Comparison of ENCODE assay signal across 8 mouse cellular contexts in genomic region chr5:9725601-9726268, GRCm38 (mm10). TPM values are rescaled to one million over a fixed set of nuclear protein-coding genes. Genes with fewer than 3 reads are reported as not detected.
A peak's percentile ranks its signal among the peaks of the same experiment; 100 is the strongest.
DNase-seq lines count a peak whose midpoint lies in the region; ATAC-seq and TF ChIP-seq lines count a peak whose summit lies in the region.

No protein-coding gene starts in this region.

- peaks cover 24% of the 10 kb centered on the region for H3K27me3 ChIP-seq in lung, embryonic 15.5 days
- H3K27me3 ChIP-seq in midbrain, embryonic 12.5 days, result 0 out of 2 replicates have a peak, but pooled peaks cover 9% of the 10 kb centered on the region
- no peaks in the 10 kb centered on the region; the same call in 1 of the 2 replicates for H3K27me3 ChIP-seq in thymus, adult 2 months (ENCODE audit: control insufficient read depth, insufficient read depth, low read length)

- no peaks in the 10 kb centered on the region for H3K36me3 ChIP-seq in lung, embryonic 15.5 days
- H3K36me3 ChIP-seq in midbrain, embryonic 12.5 days, result no peaks in the 10 kb centered on the region
- no peaks in the 10 kb centered on the region for H3K36me3 ChIP-seq in thymus, adult 2 months (ENCODE audit: control insufficient read depth, insufficient read depth, low read length)

- H3K9ac ChIP-seq in lung, embryonic 15.5 days, result no peak overlapping the region
- H3K9ac ChIP-seq in midbrain, embryonic 12.5 days (replicated peaks), result peak overlapping the region; percentile 72

- H3K4me1 ChIP-seq in lung, embryonic 15.5 days, result peaks cover 11% of the 10 kb centered on the region
- H3K4me1 ChIP-seq in midbrain, embryonic 12.5 days, result peaks cover 19% of the 10 kb centered on the region
- H3K4me1 ChIP-seq in thymus, adult 2 months (replicated peaks; ENCODE audit: control insufficient read depth, insufficient read depth, low read length), result no peaks in the 10 kb centered on the region

- under 1% methylated on average over 22 of the region's 22 CpGs for WGBS in lung, embryonic 15.5 days
- under 1% methylated on average over 22 of the region's 22 CpGs for WGBS in midbrain, embryonic 12.5 days
- WGBS in thymus, adult 2 months, result 4% methylated on average over 22 of the region's 22 CpGs

- peak overlapping the region; percentile 32 for H3K4me3 ChIP-seq in lung, embryonic 15.5 days
- peak overlapping the region; percentile 55 for H3K4me3 ChIP-seq in midbrain, embryonic 12.5 days
- no peak overlapping the region for H3K4me3 ChIP-seq in thymus, adult 2 months (ENCODE audit: control insufficient read depth, insufficient read depth, low read length)

- peak; percentile 89 for ATAC-seq in lung, embryonic 15.5 days (ENCODE audit: borderline replicate concordance, extremely low read depth, low FRiP score, low TSS enrichment)
- peak; percentile 17; the same call in 1 of the 2 replicates for ATAC-seq in granulocyte monocyte progenitor cell, adult 5-6 weeks (replicated peaks; ENCODE audit: poor library complexity, severe bottlenecking)
- peak; percentile 92 for ATAC-seq in midbrain, embryonic 12.5 days (ENCODE audit: low FRiP score, low read depth)

- peak overlapping the region; percentile 58 for H3K4me2 ChIP-seq in lung, embryonic 15.5 days
- H3K4me2 ChIP-seq in midbrain, embryonic 12.5 days (replicated peaks), result peak overlapping the region; percentile 94

- no peak for TF ChIP-seq CTCF in thymus, adult 2 months (IDR thresholded peaks at IDR 0.05; ENCODE audit: borderline replicate concordance, control insufficient read depth, extremely low read depth, insufficient read depth, low read length, poor library complexity)

- no peak for TF ChIP-seq POLR2A in thymus, adult 2 months (IDR thresholded peaks at IDR 0.05; ENCODE audit: control insufficient read depth, extremely low read depth, insufficient read depth, low read length, poor library complexity)

- no peak overlapping the region for H3K27ac ChIP-seq in lung, embryonic 15.5 days
- H3K27ac ChIP-seq in midbrain, embryonic 12.5 days (replicated peaks), result peak overlapping the region; percentile 67
- no peak overlapping the region for H3K27ac ChIP-seq in thymus, adult 2 months (ENCODE audit: control insufficient read depth, insufficient read depth, low read length)

- H3K9me3 ChIP-seq in lung, embryonic 15.5 days, result no peaks in the 10 kb centered on the region
- H3K9me3 ChIP-seq in midbrain, embryonic 12.5 days, result no peaks in the 10 kb centered on the region

- DNase-seq in lung, postnatal 36 days, result no peak
- DNase-seq in cerebellum, postnatal 4 days (ENCODE audit: low spot score in 2 of 2), result peak; percentile 29 to 49
- peak; percentile 85 for DNase-seq in layer of hippocampus, adult 9-11 months
- DNase-seq in testis, postnatal 14 days (ENCODE audit: low spot score), result peak; percentile 50
- DNase-seq in thymus, adult 2 months, result no peak

RNA-seq across cellular contexts. Expression of gene Grm3, which starts 0.8 kb away (rescaled TPM):
- polyA plus RNA-seq in lung, embryonic 15.5 days (2015; fragmentation: Nextera tagmentation; extraction: Ambion mirVana), result 0.12 and 0.15 TPM in 2 replicates
- total RNA-seq in granulocyte monocyte progenitor cell, adult 5-6 weeks (2014; fragmentation: Nextera tagmentation), result not detected in 2 replicates
- not detected in 2 replicates for total RNA-seq in granulocyte monocyte progenitor cell, adult 5-6 weeks (2017)
- polyA plus RNA-seq in midbrain, embryonic 12.5 days (2016; fragmentation: Nextera tagmentation; extraction: Ambion mirVana), result 11.0 and 12.6 TPM in 2 replicates
- not detected in 2 replicates for polyA plus RNA-seq in thymus, adult 2 months (2012; rRNA removed)

Comparison
In these comparisons a context has a peak if more than half of its experiments do, and no peak if none do; other contexts are left out.
1. ATAC-seq: peak in every context shown above with its lines; median percentile 92 in midbrain, embryonic 12.5 days; 89 in lung, embryonic 15.5 days; 17 in granulocyte monocyte progenitor cell, adult 5-6 weeks.
2. DNase-seq: peak in cerebellum, postnatal 4 days (2 of 2), layer of hippocampus, adult 9-11 months (single experiment) and testis, postnatal 14 days (single experiment); none in lung, postnatal 36 days (single experiment) and thymus, adult 2 months (single experiment).
3. RNA of gene Grm3, which starts 0.8 kb away (polyA plus RNA-seq): 11.0 to 12.6 TPM in midbrain, embryonic 12.5 days; 0.12 to 0.15 TPM in lung, embryonic 15.5 days and not detected in thymus, adult 2 months; every median in the first group is over 10 times any median in the second.